Mouse (Mus musculus): Measurements from ENCODE around the gene Ppil2. TPM values are rescaled to one million over a fixed set of nuclear protein-coding genes. Genes with fewer than 3 reads are reported as not detected.
A peak's percentile ranks its signal among the peaks of the same experiment; 100 is the strongest.

Gene Ppil2
- polyA plus RNA-seq, 1 experiment from 2014 or later: 77.7 TPM

- POLR2A ChIA-PET: no interaction called here
- no peaks in the 10 kb centered on the region for H3K27me3 ChIP-seq
- CTCF ChIA-PET: no interaction called here
- no peak for TF ChIP-seq CTCF (IDR thresholded peaks at IDR 0.05)
- in situ Hi-C loops (cut with MboI; ENCODE audit: low pct_unique_long_range_greater_than_20kb): no loop called here
- ATAC-seq: peak; percentile 57
- no peak for DNase-seq (ENCODE audit: low read depth, low spot score)
These were observed 8.3 kb downstream of the Ppil2 start for GRCm38 (mm10) chr16:17102630-17103220.

- POLR2A ChIA-PET: no interaction called here
- no peak for TF ChIP-seq CTCF (IDR thresholded peaks at IDR 0.05)
These were observed 14.1 kb downstream of the Ppil2 start for GRCm38 (mm10) chr16:17096938-17097337.

GRCm38 (mm10) chr16:17088346-17088745 lies 22.7 kb downstream of the Ppil2 start:
- in situ Hi-C loops (cut with MboI; ENCODE audit: low pct_unique_long_range_greater_than_20kb): no loop called here
- CTCF ChIA-PET: no interaction called here
- TF ChIP-seq CTCF (IDR thresholded peaks at IDR 0.05): no peak
- DNase-seq (ENCODE audit: low read depth, low spot score): no peak
- POLR2A ChIA-PET: no interaction called here
- ATAC-seq: no peak
- no peaks in the 10 kb centered on the region for H3K27me3 ChIP-seq

More at GRCm38 (mm10) chr16:17096938-17097337, 14.1 kb downstream of the Ppil2 start:
- H3K27me3 ChIP-seq: no peaks in the 10 kb centered on the region
- CTCF ChIA-PET: interaction anchor here (1.9 to 2.1 kb wide), 2 partner anchors 17 to 28 kb away, joined by 5 read pairs; partner anchors contain the start of gene Ypel1
- ATAC-seq (no peak), DNase-seq (ENCODE audit: low read depth, low spot score) (no peak)
- in situ Hi-C loops (cut with MboI; ENCODE audit: low pct_unique_long_range_greater_than_20kb): no loop called here

- in situ Hi-C loops (cut with MboI; ENCODE audit: low pct_unique_long_range_greater_than_20kb): no loop called here
- ChIA-PET CTCF (interaction anchor here (0.9 to 2.0 kb wide), 3 partner anchors 18 to 42 kb away, joined by 3 to 5 read pairs (median 3); partner anchors contain the start of gene Ypel1), POLR2A (interaction anchor here (1.2 kb wide), 1 partner anchor 23 kb away, joined by 3 read pairs; no protein-coding TSS in a partner anchor)
- DNase-seq (ENCODE audit: low read depth, low spot score) (no peak), ATAC-seq (no peak)
- no peak for TF ChIP-seq CTCF (IDR thresholded peaks at IDR 0.05)
- H3K27me3 ChIP-seq: no peaks in the 10 kb centered on the region
These were observed 24.3 kb downstream of the Ppil2 start for GRCm38 (mm10) chr16:17086669-17087193.

GRCm38 (mm10) chr16:17086241-17086640 lies 24.8 kb downstream of the Ppil2 start:
- DNase-seq (ENCODE audit: low read depth, low spot score): no peak
- POLR2A ChIA-PET: interaction anchor here (1.2 kb wide), 1 partner anchor 23 kb away, joined by 3 read pairs; no protein-coding TSS in a partner anchor
- no peak for ATAC-seq
- no peaks in the 10 kb centered on the region for H3K27me3 ChIP-seq
- TF ChIP-seq CTCF (IDR thresholded peaks at IDR 0.05): no peak
- CTCF ChIA-PET: interaction anchor here (0.6 to 2.0 kb wide), 5 partner anchors 9 to 650 kb away, joined by 3 to 5 read pairs (median 3); partner anchors contain the start of gene Ypel1
- in situ Hi-C loops (cut with MboI; ENCODE audit: low pct_unique_long_range_greater_than_20kb): no loop called here

GRCm38 (mm10) chr16:17085636-17086035 lies 25.4 kb downstream of the Ppil2 start:
- CTCF ChIA-PET: interaction anchor here (0.6 to 2.0 kb wide), 4 partner anchors 9 to 650 kb away, joined by 3 to 5 read pairs (median 3); partner anchors contain the start of gene Ypel1
- no peak for TF ChIP-seq CTCF (IDR thresholded peaks at IDR 0.05)
- in situ Hi-C loops (cut with MboI; ENCODE audit: low pct_unique_long_range_greater_than_20kb): no loop called here
- POLR2A ChIA-PET: no interaction called here
- ATAC-seq (no peak), DNase-seq (ENCODE audit: low read depth, low spot score) (no peak)
- H3K27me3 ChIP-seq: no peaks in the 10 kb centered on the region

GRCm38 (mm10) chr16:17082121-17082792 lies 28.8 kb downstream of the Ppil2 start:
- DNase-seq (ENCODE audit: low read depth, low spot score) (no peak), ATAC-seq (no peak)
- POLR2A ChIA-PET: no interaction called here

GRCm38 (mm10) chr16:17078101-17078500 lies 33.0 kb downstream of the Ppil2 start:
- no peak for ATAC-seq

More at GRCm38 (mm10) chr16:17082121-17082792, 28.8 kb downstream of the Ppil2 start:
- in situ Hi-C loops (cut with MboI; ENCODE audit: low pct_unique_long_range_greater_than_20kb): no loop called here
- TF ChIP-seq CTCF (IDR thresholded peaks at IDR 0.05): no peak
- CTCF ChIA-PET: no interaction called here
- H3K27me3 ChIP-seq: no peaks in the 10 kb centered on the region

GRCm38 (mm10) chr16:17076869-17077268 lies 34.2 kb downstream of the Ppil2 start:
- ChIA-PET POLR2A (no interaction called here), CTCF (interaction anchor here (0.8 to 0.9 kb wide), 2 partner anchors 9 to 15 kb away, joined by 3 read pairs; no protein-coding TSS in a partner anchor)
- no peak for TF ChIP-seq CTCF (IDR thresholded peaks at IDR 0.05)
- ATAC-seq: no peak
- in situ Hi-C loops (cut with MboI; ENCODE audit: low pct_unique_long_range_greater_than_20kb): no loop called here
- no peaks in the 10 kb centered on the region for H3K27me3 ChIP-seq
- DNase-seq (ENCODE audit: low read depth, low spot score): no peak

More at GRCm38 (mm10) chr16:17078101-17078500, 33.0 kb downstream of the Ppil2 start:
- no peaks in the 10 kb centered on the region for H3K27me3 ChIP-seq
- ChIA-PET POLR2A (no interaction called here), CTCF (no interaction called here)
- in situ Hi-C loops (cut with MboI; ENCODE audit: low pct_unique_long_range_greater_than_20kb): no loop called here
- TF ChIP-seq CTCF (IDR thresholded peaks at IDR 0.05): no peak
- no peak for DNase-seq (ENCODE audit: low read depth, low spot score)

- no peak for ATAC-seq
- H3K27me3 ChIP-seq: no peaks in the 10 kb centered on the region
- TF ChIP-seq CTCF (IDR thresholded peaks at IDR 0.05): peak; percentile 43
- no peak for DNase-seq (ENCODE audit: low read depth, low spot score)
- ChIA-PET POLR2A (no interaction called here), CTCF (interaction anchor here (0.8 kb wide), 1 partner anchor 16 kb away, joined by 3 read pairs; no protein-coding TSS in a partner anchor)
- in situ Hi-C loops (cut with MboI; ENCODE audit: low pct_unique_long_range_greater_than_20kb): no loop called here
These were observed 34.8 kb downstream of the Ppil2 start for GRCm38 (mm10) chr16:17076301-17076700.

- H3K27me3 ChIP-seq: no peaks in the 10 kb centered on the region
- in situ Hi-C loops (cut with MboI; ENCODE audit: low pct_unique_long_range_greater_than_20kb): no loop called here
- POLR2A ChIA-PET: no interaction called here
- CTCF ChIA-PET: no interaction called here
- ATAC-seq (no peak), DNase-seq (ENCODE audit: low read depth, low spot score) (no peak)
- TF ChIP-seq CTCF (IDR thresholded peaks at IDR 0.05): no peak
These were observed 38.1 kb downstream of the Ppil2 start for GRCm38 (mm10) chr16:17073000-17073399.
